Mouse (Mus musculus): ENCODE data around the gene Vmn2r87.
"Not testable (repeated sequence)": the region's sequence is repeated elsewhere in the genome, so short reads cannot be mapped to it uniquely, and the experiment has no call there.

DNA sequence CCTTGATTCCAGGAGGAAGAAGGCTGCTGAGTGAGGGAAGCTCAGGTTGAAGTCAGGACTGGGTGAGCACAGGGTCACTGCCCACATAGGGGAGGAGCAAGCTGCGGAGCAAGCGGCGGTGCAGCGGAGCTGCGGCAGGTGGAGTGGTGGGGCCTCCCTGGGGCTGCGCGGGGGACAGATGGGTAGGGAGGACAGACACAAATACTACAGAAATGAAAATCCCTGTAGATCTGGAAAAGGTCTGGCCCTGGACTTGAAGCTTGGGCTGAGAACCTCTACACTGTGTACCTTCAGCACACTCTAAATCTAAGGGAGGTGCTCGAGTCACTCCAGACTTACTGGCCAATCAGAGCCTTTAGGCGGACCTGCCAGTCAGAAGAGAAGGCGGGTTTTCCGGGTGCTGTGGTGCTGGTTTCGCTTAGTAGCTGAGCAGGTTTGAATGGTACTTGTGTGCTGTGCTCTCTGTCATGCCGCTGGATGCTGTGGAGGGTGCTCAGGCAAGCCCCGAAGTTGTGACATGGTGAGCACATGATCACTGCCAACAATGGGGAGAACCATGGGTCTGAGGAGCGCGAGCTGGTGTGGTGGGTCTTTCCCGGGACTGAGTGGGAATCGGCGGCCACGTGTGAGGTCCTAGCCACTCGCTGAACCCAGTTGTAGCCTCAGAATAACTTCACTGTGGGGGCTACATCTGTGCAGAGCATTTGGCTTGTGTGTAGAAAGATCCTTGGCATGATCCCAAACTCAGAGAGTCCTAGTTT is 44.9 kb upstream of the Vmn2r87 start:
- not testable (repeated sequence) for TF ChIP-seq CTCF, EP300 (IDR thresholded peaks at IDR 0.05; ENCODE audit: low read depth)
